Mouse (Mus musculus) lung, adult 2 months (tissue): ENCODE results near the gene Jmjd1c.

Experiments
- CTCF ChIP-seq: fragments of 200-500 bp; IDR thresholded peaks from 2 replicates; pipeline ENCODE4 v1.5.1; 2011; ENCODE audit warnings: mild to moderate bottlenecking, low read length, control low read depth; ENCODE audit not compliant: insufficient read depth
- POLR2A ChIP-seq: fragments of 200-500 bp; IDR thresholded peaks from 2 replicates; pipeline ENCODE4 v1.6.1; 2011; ENCODE audit warnings: low read depth, mild to moderate bottlenecking, control low read depth, low read length, borderline replicate concordance; ENCODE audit errors: extremely low read depth

- TF ChIP-seq CTCF, result no peak
- no peak for TF ChIP-seq POLR2A
These were observed 24.3 kb downstream of the Jmjd1c start for GRCm38 (mm10) chr10:67120180-67120579.
